Mouse (Mus musculus) naive thymus-derived CD4-positive, alpha-beta T cell, adult 5 months (primary cell): ENCODE measurements around the gene Stxbp1. TPM values are rescaled to one million over a fixed set of nuclear protein-coding genes. Genes with fewer than 3 reads are reported as not detected.

Experiments used
- polyA plus RNA-seq: library from polyadenylated mRNA; unstranded; fragments of 100-300 nt; shearing (Covaris generic); gene quantifications from one replicate; pipeline ENCODE4 v1.2.1, GENCODE M21; 2017

Stxbp1 gene
- 2.5 TPM for polyA plus RNA-seq

DNA sequence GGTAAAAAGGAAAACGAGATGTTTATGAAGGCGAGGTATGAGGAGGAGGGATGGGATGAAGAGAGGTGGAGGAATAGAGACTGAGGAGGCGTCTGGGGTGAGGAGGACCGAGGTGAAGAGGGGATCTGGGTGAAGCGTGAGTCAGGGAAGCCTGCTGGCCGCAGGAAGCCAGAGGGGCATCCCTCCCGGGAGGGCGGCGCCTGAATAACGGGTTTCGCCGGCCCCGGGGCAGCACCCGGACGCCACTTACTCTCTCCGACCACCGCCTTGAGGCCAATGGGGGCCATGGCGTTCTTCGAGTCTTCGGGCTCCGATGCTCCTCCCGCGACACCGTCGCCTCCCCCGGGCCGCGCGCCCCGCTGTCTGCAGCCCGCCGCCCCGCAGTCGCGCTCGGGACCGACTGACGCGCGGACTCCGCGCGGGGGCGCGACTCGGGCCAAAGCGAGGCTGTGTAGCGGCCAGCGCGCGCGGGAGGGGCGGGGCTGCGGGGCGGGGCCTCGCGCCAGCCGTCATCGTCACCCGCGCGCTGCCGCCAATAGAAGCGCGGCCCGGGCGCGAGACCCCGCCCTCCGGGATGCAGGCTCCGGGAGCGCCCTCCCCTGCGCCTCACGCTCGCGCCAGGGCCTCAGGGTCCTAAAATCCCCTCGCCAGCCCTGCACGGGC, at the start of gene Stxbp1:
Gene Stxbp1 (minus strand): TSS at position 441 of the 663 bp plus-strand sequence.

GRCm38 (mm10) chr2:32875675-32876489, 28.8 kb upstream of the Stxbp1 start, which contains the start of gene Fam129b:
Fam129b (plus strand) TSS chr2:32876114.

GRCm38 (mm10) chr2:32784048-32784681, 62.9 kb downstream of the Stxbp1 start, which contains the start of gene Cfap157:
Cfap157 (minus strand) TSS chr2:32784428.

GRCm38 (mm10) chr2:32775359-32776074, 71.5 kb downstream of the Stxbp1 start, which contains the start of the genes Ttc16 and Ptrh1:
Ttc16 (minus strand) TSS chr2:32775633.
Ptrh1 (plus strand) TSS chr2:32775786.

DNA sequence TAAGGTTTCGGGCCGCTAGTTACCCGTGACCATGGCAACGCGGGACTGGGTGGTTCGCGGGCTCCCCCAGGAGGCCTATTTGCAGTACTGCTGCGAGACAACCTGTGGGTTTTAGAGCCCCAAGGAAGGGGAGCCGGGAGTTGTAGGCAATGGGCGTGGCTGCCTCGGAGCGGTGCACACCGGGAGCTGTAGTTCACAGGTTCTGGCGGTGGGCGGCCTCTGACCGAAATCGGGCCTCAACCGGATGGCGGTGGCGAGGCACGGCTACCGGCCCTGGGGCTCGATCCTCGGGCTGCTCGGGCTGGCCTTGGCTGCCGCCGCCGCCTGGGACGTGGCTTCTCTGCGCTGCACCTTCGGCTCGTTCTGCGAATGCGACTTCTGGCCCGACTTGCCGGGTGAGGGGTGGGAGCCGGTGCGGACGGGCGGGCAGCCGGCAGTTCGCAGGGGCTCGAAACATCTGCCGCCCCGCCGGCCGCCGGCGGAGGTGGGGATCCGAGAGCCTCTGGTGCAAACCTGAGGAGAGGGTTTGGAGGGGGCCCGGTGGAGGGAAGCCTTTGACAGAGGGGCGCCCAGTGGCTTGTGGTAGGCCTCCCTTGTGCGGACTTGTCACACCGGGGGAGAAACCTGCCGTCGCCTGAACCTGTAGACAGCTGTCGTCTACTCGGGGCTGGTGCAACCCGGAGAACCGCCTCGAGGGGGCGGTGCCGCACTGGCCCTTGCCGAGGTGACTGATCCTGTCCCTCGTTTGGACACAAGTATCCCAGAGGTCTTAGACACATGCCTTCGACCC, 89.8 kb downstream of the Stxbp1 start, which contains the start of gene Tor2a:
Gene Tor2a (plus strand): TSS at position 179 of the 790 bp plus-strand sequence.

DNA sequence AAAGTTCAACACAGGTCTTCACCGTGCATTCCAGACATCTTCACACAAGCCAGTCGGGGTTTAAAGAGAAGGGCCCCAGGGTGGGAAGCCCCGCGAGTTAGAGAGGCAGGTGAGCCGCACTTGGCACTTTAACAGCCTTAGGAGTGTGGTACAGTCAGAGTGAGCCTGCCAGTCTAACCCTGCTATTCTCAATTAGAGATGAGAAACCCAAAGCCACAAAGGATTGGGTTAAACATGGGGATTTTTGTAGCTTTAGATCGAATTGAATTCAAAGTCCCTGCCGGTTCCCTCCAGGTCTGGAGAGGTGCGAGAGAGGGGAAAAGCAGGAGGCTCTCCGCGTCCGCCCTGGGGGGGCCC, 106.2 kb downstream of the Stxbp1 start, which contains the start of gene 6330409D20Rik:
Gene 6330409D20Rik (minus strand): TSS at position 101 of the 357 bp plus-strand sequence.

Other genes with a start within 250 kb of the Stxbp1 start
- 1.1 TPM for gene St6galnac6, start 247.5 kb downstream of the Stxbp1 start, polyA plus RNA-seq
- not detected for gene Ak1, start 225.5 kb downstream of the Stxbp1 start, polyA plus RNA-seq
- gene Eng, start 200.7 kb downstream of the Stxbp1 start, polyA plus RNA-seq, result 0.26 TPM
- gene Fpgs, start 143.1 kb downstream of the Stxbp1 start, polyA plus RNA-seq, result 26.8 TPM
- gene Cdk9, start 134.2 kb downstream of the Stxbp1 start, polyA plus RNA-seq, result 190 TPM
- 58.0 TPM for gene Sh2d3c, start 126.2 kb downstream of the Stxbp1 start, polyA plus RNA-seq
- gene 6330409D20Rik, start 106.2 kb downstream of the Stxbp1 start, polyA plus RNA-seq, result not detected
- 41.5 TPM for gene Tor2a, start 90.0 kb downstream of the Stxbp1 start, polyA plus RNA-seq
- not detected for gene Ttc16, start 71.6 kb downstream of the Stxbp1 start, polyA plus RNA-seq
- 3.1 TPM for gene Ptrh1, start 71.5 kb downstream of the Stxbp1 start, polyA plus RNA-seq
- gene Cfap157, start 62.8 kb downstream of the Stxbp1 start, polyA plus RNA-seq, result not detected
- 0.19 TPM for gene Fam129b, start 28.9 kb upstream of the Stxbp1 start, polyA plus RNA-seq
- 59.9 TPM for gene Rpl12, start 114.3 kb upstream of the Stxbp1 start, polyA plus RNA-seq
- gene Lrsam1, start 114.4 kb upstream of the Stxbp1 start, polyA plus RNA-seq, result 5.2 TPM
- gene Slc2a8, start 134.8 kb upstream of the Stxbp1 start, polyA plus RNA-seq, result 9.6 TPM